Mouse (Mus musculus) liver, embryonic 14.5 days (tissue): Measurements from ENCODE around the gene Foxred2. TPM values are rescaled to one million over a fixed set of nuclear protein-coding genes. Genes with fewer than 3 reads are reported as not detected.

Experiments
- ATAC-seq: fragments of 200-750 bp; cut with Nextera tagmentation; 2 replicates; pipeline ENCODE4 v1.8.0; 2017; ENCODE audit warnings: moderate number of reproducible peaks, mild to moderate bottlenecking, moderate library complexity; ENCODE audit not compliant: insufficient read depth
- DNase-seq, 3 experiments: peaks; one replicate each; pipeline ENCODE4 v3.0.0-alpha.2; 2012 to 2013; ENCODE audit warnings: low read depth in 3 of 3, low spot score in 3 of 3
- H3K27ac ChIP-seq: fragments of 300-500 bp; sonication (generic); 2 replicates; pipeline ENCODE4 v1.5.1; 2014; ENCODE audit warnings: moderate library complexity, mild to moderate bottlenecking, control low read depth, inconsistent platforms
- H3K27me3 ChIP-seq: fragments of 300-500 bp; sonication (generic); 2 replicates; pipeline ENCODE4 v1.6.1; 2014; ENCODE audit warnings: mild to moderate bottlenecking, low read length, moderate library complexity; ENCODE audit not compliant: control insufficient read depth, insufficient read depth
- H3K36me3 ChIP-seq: fragments of 300-500 bp; sonication (generic); replicated peaks from 2 replicates; pipeline ENCODE4 v1.6.1; 2014; ENCODE audit warnings: low read depth; ENCODE audit not compliant: control insufficient read depth, insufficient read depth
- H3K4me1 ChIP-seq, 2 experiments: fragments of 200-500 bp in 1 of 2; fragments of 300-500 bp in 1 of 2; sonication (generic) in 1 of 2; replicated peaks; 2 replicates each; pipeline ENCODE4 v1.6.1; 2012 to 2014; ENCODE audit warnings: antibody characterized with exemption in 1 of 2, inconsistent platforms in 1 of 2, low read length in 1 of 2; ENCODE audit not compliant: control insufficient read depth in 2 of 2, insufficient read depth in 2 of 2
- H3K4me2 ChIP-seq: fragments of 300-500 bp; sonication (generic); 2 replicates; pipeline ENCODE4 v1.6.1; 2014; ENCODE audit warnings: low read depth, mild to moderate bottlenecking, control low read depth, moderate library complexity
- H3K4me3 ChIP-seq, 2 experiments: fragments of 200-500 bp in 1 of 2; fragments of 300-500 bp in 1 of 2; sonication (generic) in 1 of 2; 2 replicates each; pipeline ENCODE4 v1.5.1; 2012 to 2014; ENCODE audit warnings: low read depth in 2 of 2, low read length in 2 of 2, mild to moderate bottlenecking in 2 of 2, control low read depth in 1 of 2, inconsistent platforms in 1 of 2, moderate library complexity in 1 of 2; ENCODE audit not compliant: insufficient read depth in 1 of 2
- H3K9ac ChIP-seq: fragments of 300-500 bp; sonication (generic); replicated peaks from 2 replicates; pipeline ENCODE4 v1.6.1; 2014; ENCODE audit warnings: mild to moderate bottlenecking, control low read depth, moderate library complexity
- H3K9me3 ChIP-seq: fragments of 300-500 bp; sonication (generic); 2 replicates; pipeline ENCODE4 v1.6.1; 2016; ENCODE audit warnings: low read length, mixed read lengths; ENCODE audit not compliant: control insufficient read depth
- CTCF ChIP-seq: IDR thresholded peaks from 2 replicates; pipeline ENCODE4 v1.5.1; 2016; ENCODE audit warnings: antibody characterized with exemption, low read depth, control low read depth
- EP300 ChIP-seq: IDR thresholded peaks from 2 replicates; pipeline ENCODE4 v1.6.1; 2016; ENCODE audit warnings: antibody characterized with exemption, low read depth
- WGBS: fragments of 180-500 bp; shearing (Covaris S2); extraction: QIAGEN DNeasy Blood & Tissue Kit; methylation state at CpG from one replicate; pipeline ENCODE4 v1.1.7; 2014; ENCODE audit not compliant: insufficient replicate concordance; 5-methylcytosine and 5-hydroxymethylcytosine counted together
- polyA plus RNA-seq, 2 experiments: library from polyadenylated mRNA; depleted of rRNA in 1 of 2; stranded (reverse) in 1 of 2; unstranded in 1 of 2; fragments of >200 nt; fragmentation: Nextera tagmentation in 1 of 2; extraction: Ambion mirVana in 1 of 2; gene quantifications; 2 replicates each; pipeline versions ENCODE4 v1.2.1 to v1.2.3; 2012 to 2014

Gene Foxred2
- polyA plus RNA-seq, 2 experiments, result 1.2 to 1.4 TPM

DNA sequence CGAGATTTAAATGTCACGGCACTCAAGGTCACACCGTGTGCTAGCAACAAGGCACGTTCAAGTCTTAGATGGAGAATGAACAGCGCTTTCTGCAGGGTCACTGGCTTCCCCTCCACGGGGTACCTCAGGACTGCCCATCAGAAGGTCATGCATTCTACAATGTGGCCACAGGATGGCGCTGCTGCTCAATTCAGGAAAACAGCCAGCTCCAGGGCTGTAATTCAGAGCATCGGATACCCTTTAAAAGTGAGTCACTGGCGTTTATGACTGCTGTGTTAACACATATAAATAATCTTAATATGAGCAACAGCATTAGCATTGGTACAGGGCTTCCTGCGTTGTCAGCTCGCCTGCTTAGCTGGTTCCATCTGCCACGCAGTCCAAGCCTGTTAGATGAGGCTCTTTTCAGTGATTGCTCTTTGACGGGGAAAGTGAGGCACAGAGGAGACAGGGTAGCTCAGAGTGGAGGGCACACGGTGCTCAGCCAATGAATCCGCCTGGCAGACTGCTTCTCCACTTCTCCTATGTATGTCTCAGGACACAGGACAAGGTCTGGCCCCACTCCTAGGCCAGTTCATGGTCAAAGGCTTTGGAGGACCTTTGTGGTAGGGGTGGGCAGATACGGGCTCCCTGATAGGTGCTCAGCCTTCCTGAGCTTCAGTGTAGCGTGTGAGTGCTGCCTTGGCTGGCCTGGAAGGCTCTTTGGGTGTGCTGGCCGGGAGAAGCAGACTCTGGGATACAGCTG lies 25.8 kb upstream of the Foxred2 start:
- no peak overlapping the region for H3K27ac ChIP-seq
- no peak overlapping the region for H3K4me2 ChIP-seq
- H3K9ac ChIP-seq, result no peak overlapping the region
- no peaks in the 10 kb centered on the region for H3K9me3 ChIP-seq
- H3K4me1 ChIP-seq, result peaks cover 9 to 10% of the 10 kb centered on the region in 2 experiments
- no peak overlapping the region for H3K4me3 ChIP-seq
- no peaks in the 10 kb centered on the region for H3K36me3 ChIP-seq
- H3K27me3 ChIP-seq, result no peaks in the 10 kb centered on the region; the same call in 1 of the 2 replicates
- ATAC-seq (no peak), DNase-seq (no peak)
- WGBS, result 20% methylated on average over 18 of the region's 18 CpGs
- TF ChIP-seq CTCF (peak; percentile 92), EP300 (no peak)

DNA sequence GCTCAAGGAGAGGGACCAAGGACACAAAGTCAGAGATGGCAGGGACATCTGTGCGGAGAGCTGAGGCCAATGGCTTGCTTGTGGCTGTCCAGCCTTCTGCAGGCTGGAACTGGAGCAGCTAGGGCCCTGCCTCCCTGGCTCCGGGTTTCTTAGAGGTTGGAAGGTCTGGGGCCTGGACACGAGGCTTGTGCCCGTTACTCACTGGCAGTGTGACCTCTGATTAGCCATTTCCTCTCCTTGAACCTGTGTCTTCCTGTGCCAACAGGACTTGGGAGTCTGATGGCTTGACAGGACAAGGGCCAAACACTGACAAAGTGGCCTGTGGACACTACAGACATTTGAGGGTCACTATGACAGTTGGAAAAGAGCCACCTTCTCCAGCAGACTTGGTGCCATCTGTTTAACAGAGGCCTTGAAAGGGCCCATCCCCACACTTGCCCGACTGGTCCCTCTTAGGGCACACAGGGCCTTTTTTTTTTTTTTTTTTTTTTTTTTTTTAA lies 24.7 kb upstream of the Foxred2 start:
- ATAC-seq, result no peak
- WGBS, result 44% methylated on average over 5 of the region's 5 CpGs
- no peak overlapping the region for H3K4me2 ChIP-seq
- no peak for DNase-seq
- H3K9ac ChIP-seq, result no peak overlapping the region
- H3K36me3 ChIP-seq, result no peaks in the 10 kb centered on the region
- H3K27me3 ChIP-seq, result no peaks in the 10 kb centered on the region; the same call in 1 of the 2 replicates
- no peak overlapping the region for H3K27ac ChIP-seq
- TF ChIP-seq EP300 (no peak), CTCF (no peak)
- H3K4me1 ChIP-seq, result peaks cover 19% of the 10 kb centered on the region in 2 experiments
- H3K9me3 ChIP-seq, result no peaks in the 10 kb centered on the region
- H3K4me3 ChIP-seq, result no peak overlapping the region

DNA sequence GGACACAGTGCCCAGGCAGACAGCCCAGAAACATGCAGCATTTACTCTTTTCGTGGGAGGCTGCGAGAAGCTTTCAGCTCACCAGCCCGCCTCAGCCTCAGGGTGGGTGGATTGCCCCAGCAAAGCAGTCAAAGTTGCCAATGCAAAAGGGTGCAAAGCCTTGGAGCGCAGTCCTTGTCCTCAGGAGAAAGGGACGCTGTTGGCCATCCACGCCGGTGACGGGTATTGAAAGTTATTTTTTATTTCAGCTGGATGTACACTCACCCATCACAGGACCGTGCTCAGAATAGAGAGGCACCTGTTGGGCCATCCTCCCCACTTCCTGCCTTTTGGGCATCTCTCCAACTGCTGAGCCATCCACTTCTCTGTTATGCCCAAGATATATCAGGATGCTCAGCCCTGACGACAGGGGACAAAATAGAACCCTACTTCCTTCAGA lies 22.9 kb upstream of the Foxred2 start:
- WGBS, result 77% methylated on average over 10 of the region's 10 CpGs
- Histone ChIP-seq H3K36me3 (no peaks in the 10 kb centered on the region), H3K27me3 (no peaks in the 10 kb centered on the region; the same call in 1 of the 2 replicates), H3K4me1 (peaks cover 32 to 34% of the 10 kb centered on the region in 2 experiments), H3K4me3 (no peak overlapping the region), H3K9ac (no peak overlapping the region), H3K27ac (no peak overlapping the region), H3K4me2 (no peak overlapping the region), H3K9me3 (no peaks in the 10 kb centered on the region)
- DNase-seq (no peak), ATAC-seq (no peak)
- TF ChIP-seq CTCF (no peak), EP300 (no peak)

DNA sequence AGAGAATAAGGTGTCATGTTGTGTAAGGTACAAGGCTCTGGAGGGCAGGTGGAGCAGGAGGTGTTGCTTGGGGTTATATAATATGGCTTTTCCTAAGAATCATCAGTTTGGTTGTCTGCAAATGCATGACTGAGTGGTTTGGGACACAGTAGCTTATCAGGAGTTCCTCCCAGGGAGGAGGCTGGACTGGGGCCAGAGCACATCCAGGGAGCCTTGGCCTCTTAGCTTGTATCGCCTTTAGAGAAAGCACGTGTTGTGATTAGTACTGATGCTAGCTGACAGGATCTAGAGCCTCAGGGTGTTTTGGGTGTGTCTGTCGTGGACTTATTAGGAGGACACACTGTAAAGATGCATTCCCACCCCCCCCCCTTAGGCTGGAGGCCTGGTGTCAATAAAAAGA lies 21.1 kb upstream of the Foxred2 start:
- Histone ChIP-seq H3K27me3 (no peaks in the 10 kb centered on the region; the same call in 1 of the 2 replicates), H3K9me3 (no peaks in the 10 kb centered on the region), H3K9ac (no peak overlapping the region), H3K4me2 (peak overlapping the region; percentile 45), H3K36me3 (no peaks in the 10 kb centered on the region), H3K27ac (peak overlapping the region; percentile 49), H3K4me1 (peaks cover 49 to 50% of the 10 kb centered on the region in 2 experiments), H3K4me3 (peak overlapping the region in 1 of 2 experiments; percentile 25; a peak in 1 of 4 replicates)
- TF ChIP-seq CTCF (no peak), EP300 (no peak)
- ATAC-seq (peak; percentile 57; the same call in 1 of the 2 replicates), DNase-seq (no peak)
- 39% methylated on average over 3 of the region's 3 CpGs for WGBS

DNA sequence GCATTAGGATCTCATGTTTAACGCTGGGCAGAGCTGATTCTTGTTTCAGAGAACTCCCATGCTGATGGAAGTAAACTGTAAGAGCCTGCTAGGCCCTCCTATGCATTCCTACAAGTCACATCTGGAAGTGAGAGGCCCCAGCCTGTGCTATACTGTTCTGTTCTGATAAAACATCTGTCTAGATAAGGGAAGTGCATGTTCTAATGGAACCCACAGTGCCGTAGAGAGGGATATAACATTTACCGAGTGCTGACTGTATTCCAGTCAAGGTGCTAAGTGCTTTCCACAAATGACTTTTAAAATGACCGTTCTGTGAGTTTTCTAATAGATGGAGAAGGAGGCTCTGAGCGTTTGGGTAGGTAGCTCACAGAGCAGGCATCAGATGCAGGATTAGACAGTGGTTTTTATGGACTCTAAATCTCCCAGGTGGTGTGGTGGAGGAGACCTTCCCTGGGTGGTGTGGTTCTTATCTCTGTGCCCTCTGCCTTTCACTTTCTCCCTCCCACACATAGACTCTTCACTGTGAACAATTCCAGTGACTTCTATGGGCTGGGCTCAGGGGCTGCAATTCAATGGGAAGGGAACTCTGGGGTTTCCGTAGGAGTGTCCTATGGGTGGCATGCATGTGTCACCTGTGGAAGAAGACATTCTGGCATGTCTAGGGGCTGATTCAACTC lies 17.8 kb upstream of the Foxred2 start:
- Histone ChIP-seq H3K27me3 (no peaks in the 10 kb centered on the region), H3K4me1 (peaks cover 64 to 65% of the 10 kb centered on the region in 2 experiments), H3K36me3 (no peaks in the 10 kb centered on the region), H3K9ac (peak overlapping the region; percentile 68), H3K4me2 (peak overlapping the region; percentile 77), H3K27ac (peak overlapping the region; percentile 90), H3K9me3 (no peaks in the 10 kb centered on the region), H3K4me3 (peak overlapping the region; percentile 14 to 37; a peak in 3 of 4 replicates)
- no peak for TF ChIP-seq CTCF
- peak; percentile 88 for TF ChIP-seq EP300
- WGBS, result 29% methylated on average over 6 of the region's 6 CpGs
- ATAC-seq (peak; percentile 85), DNase-seq (peak; percentile 61 to 66 (median 65))
